Mouse (Mus musculus) erythroblast, embryonic 14.5 days (primary cell): ENCODE results near the gene Pdk2. TPM values are rescaled to one million over a fixed set of nuclear protein-coding genes. Genes with fewer than 3 reads are reported as not detected.

Source experiments
- H3K27me3 ChIP-seq: 2 replicates; pipeline ENCODE4 v1.6.1; 2012; ENCODE audit warnings: inconsistent platforms; ENCODE audit not compliant: control insufficient read depth
- H3K36me3 ChIP-seq: 2 replicates; pipeline ENCODE4 v1.6.1; 2012; ENCODE audit warnings: mild to moderate bottlenecking, inconsistent platforms; ENCODE audit not compliant: control insufficient read depth
- H3K4me1 ChIP-seq: 2 replicates; pipeline ENCODE4 v1.6.1; 2012; ENCODE audit warnings: inconsistent platforms; ENCODE audit not compliant: control insufficient read depth
- H3K4me3 ChIP-seq: replicated peaks from 2 replicates; pipeline ENCODE3; 2012; ENCODE audit warnings: moderate library complexity, mild to moderate bottlenecking, inconsistent platforms
- H3K9me3 ChIP-seq: 2 replicates; pipeline ENCODE4 v1.6.1; 2012; ENCODE audit warnings: low read length, inconsistent platforms, mixed read lengths; ENCODE audit not compliant: control insufficient read depth
- GATA1 ChIP-seq: IDR thresholded peaks from 2 replicates; pipeline ENCODE4 v1.6.1; 2012; ENCODE audit warnings: low read length, inconsistent platforms, mixed read lengths
- TAL1 ChIP-seq: IDR thresholded peaks from 3 replicates; pipeline ENCODE4 v1.6.1; 2012; ENCODE audit warnings: low read length, inconsistent platforms, mixed read lengths
- polyA plus RNA-seq: library from polyadenylated mRNA; stranded (reverse); fragments of >175 nt; gene quantifications from 2 replicates; pipeline ENCODE4 v1.2.3, GENCODE M21; 2012

The Pdk2 gene
- polyA plus RNA-seq, 1 experiment = 4.0 TPM

- H3K27me3 ChIP-seq = peaks cover 24% of the 10 kb centered on the region
These were observed 41.7 kb upstream of the Pdk2 start for GRCm38 (mm10) chr11:95082896-95083295.

GRCm38 (mm10) chr11:95080783-95081182, 39.6 kb upstream of the Pdk2 start:
- no peaks in the 10 kb centered on the region for H3K36me3 ChIP-seq
- H3K27me3 ChIP-seq = peaks cover 45% of the 10 kb centered on the region

More at GRCm38 (mm10) chr11:95082896-95083295, 41.7 kb upstream of the Pdk2 start:
- Histone ChIP-seq H3K36me3 (no peaks in the 10 kb centered on the region), H3K4me1 (no peaks in the 10 kb centered on the region; the same call in 1 of the 2 replicates), H3K9me3 (no peaks in the 10 kb centered on the region), H3K4me3 (no peak overlapping the region)
- TF ChIP-seq TAL1 (no peak), GATA1 (no peak)

GRCm38 (mm10) chr11:95079256-95079875, 38.2 kb upstream of the Pdk2 start:
- H3K36me3 ChIP-seq = no peaks in the 10 kb centered on the region
- no peak overlapping the region for H3K4me3 ChIP-seq
- no peak for TF ChIP-seq TAL1
- no peak for TF ChIP-seq GATA1
- H3K9me3 ChIP-seq = peaks cover 2% of the 10 kb centered on the region; the same call in 1 of the 2 replicates
- peaks cover 59% of the 10 kb centered on the region for H3K27me3 ChIP-seq
- no peaks in the 10 kb centered on the region for H3K4me1 ChIP-seq

More at GRCm38 (mm10) chr11:95080783-95081182, 39.6 kb upstream of the Pdk2 start:
- H3K9me3 ChIP-seq = peaks cover 2% of the 10 kb centered on the region; the same call in 1 of the 2 replicates
- no peaks in the 10 kb centered on the region for H3K4me1 ChIP-seq
- TF ChIP-seq GATA1 (no peak), TAL1 (no peak)
- H3K4me3 ChIP-seq = no peak overlapping the region

GRCm38 (mm10) chr11:95077956-95078355, 36.8 kb upstream of the Pdk2 start:
- Histone ChIP-seq H3K27me3 (peaks cover 67% of the 10 kb centered on the region), H3K36me3 (no peaks in the 10 kb centered on the region), H3K4me3 (no peak overlapping the region), H3K4me1 (no peaks in the 10 kb centered on the region), H3K9me3 (peaks cover 2% of the 10 kb centered on the region; the same call in 1 of the 2 replicates)
- TF ChIP-seq TAL1 = no peak
- TF ChIP-seq GATA1 = no peak

- peak within 1 kb of the TSS; percentile 46 for H3K4me3 ChIP-seq
- H3K27me3 ChIP-seq = peaks cover 70% of the 10 kb centered on the region
- H3K36me3 ChIP-seq = no peaks in the 10 kb centered on the region
These were observed 35.5 kb upstream of the Pdk2 start, which contains the start of gene Itga3 for GRCm38 (mm10) chr11:95076536-95077111. TSS of gene Itga3 (minus strand) at chr11:95076801.

GRCm38 (mm10) chr11:95076041-95076535, 34.9 kb upstream of the Pdk2 start:
- peak overlapping the region; percentile 46 for H3K4me3 ChIP-seq
- H3K9me3 ChIP-seq = peaks cover 2% of the 10 kb centered on the region; the same call in 1 of the 2 replicates
- H3K36me3 ChIP-seq = no peaks in the 10 kb centered on the region
- TF ChIP-seq TAL1 (no peak), GATA1 (no peak)
- peaks cover 70% of the 10 kb centered on the region for H3K27me3 ChIP-seq
- H3K4me1 ChIP-seq = no peaks in the 10 kb centered on the region

More at GRCm38 (mm10) chr11:95076536-95077111, 35.5 kb upstream of the Pdk2 start, which contains the start of gene Itga3:
- H3K9me3 ChIP-seq = peaks cover 2% of the 10 kb centered on the region; the same call in 1 of the 2 replicates
- no peak for TF ChIP-seq GATA1
- TF ChIP-seq TAL1 = no peak
- H3K4me1 ChIP-seq = no peaks in the 10 kb centered on the region

- peaks cover 2% of the 10 kb centered on the region; the same call in 1 of the 2 replicates for H3K9me3 ChIP-seq
- H3K27me3 ChIP-seq = peaks cover 70% of the 10 kb centered on the region
- TF ChIP-seq GATA1 = no peak
- TF ChIP-seq TAL1 = no peak
- peak overlapping the region; percentile 46 for H3K4me3 ChIP-seq
- no peaks in the 10 kb centered on the region for H3K4me1 ChIP-seq
- H3K36me3 ChIP-seq = no peaks in the 10 kb centered on the region
These were observed 34.3 kb upstream of the Pdk2 start for GRCm38 (mm10) chr11:95075197-95076040.

- Histone ChIP-seq H3K9me3 (peaks cover 2% of the 10 kb centered on the region; the same call in 1 of the 2 replicates), H3K36me3 (no peaks in the 10 kb centered on the region), H3K27me3 (peaks cover 64% of the 10 kb centered on the region), H3K4me3 (no peak overlapping the region), H3K4me1 (no peaks in the 10 kb centered on the region)
- no peak for TF ChIP-seq TAL1
- no peak for TF ChIP-seq GATA1
These were observed 33.5 kb upstream of the Pdk2 start for GRCm38 (mm10) chr11:95074694-95075093.
